Mouse (Mus musculus): ENCODE results near the gene B230307C23Rik.

The B230307C23Rik gene

GRCm38 (mm10) chr16:97996616-97997382, at the start of gene B230307C23Rik:
TSS of gene B230307C23Rik (plus strand) at chr16:97997315.
- POLR2A ChIA-PET: interaction anchor here (0.5 to 3.6 kb wide), 56 partner anchors 7 to 1316 kb away, joined by 3 to 59 read pairs (median 4); partner anchors contain the start of genes C2cd2 (in 3 of the 4), Zbtb21 (in 3 of the 4), A630089N07Rik (in 2 of the 4) and Prdm15 (in 2 of the 4)
- CTCF ChIA-PET: interaction anchor here in 3 of 4 experiments (0.6 to 1.4 kb wide), 6 partner anchors 11 to 684 kb away, joined by 3 read pairs; no protein-coding TSS in a partner anchor

DNA sequence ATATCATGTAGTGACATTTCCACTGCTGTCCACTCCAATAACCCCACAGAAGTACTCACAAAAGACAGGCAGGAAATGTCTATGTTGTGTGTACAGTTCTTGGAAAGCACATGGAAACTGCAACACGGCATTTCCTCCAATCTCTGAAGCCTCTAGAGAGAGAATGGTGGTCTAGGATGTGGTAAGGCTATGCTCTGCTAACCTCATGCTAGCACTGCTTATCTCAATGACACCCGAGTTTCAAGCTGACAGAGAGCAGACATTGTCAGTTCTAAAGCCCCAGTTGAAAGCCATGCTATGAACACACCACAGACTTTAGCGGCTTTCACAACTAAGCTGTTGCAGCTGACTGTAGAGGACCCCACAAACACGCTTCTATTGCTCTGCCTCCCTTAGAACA, 48.3 kb upstream of the B230307C23Rik start:
- ChIA-PET CTCF (interaction anchor here in 1 of 4 experiments (0.6 kb wide), 1 partner anchor 1908 kb away, joined by 9 read pairs; no protein-coding TSS in a partner anchor), POLR2A (interaction anchor here (0.6 to 7.8 kb wide), 6 partner anchors 12 to 199 kb away, joined by 3 to 57 read pairs (median 6); partner anchors contain the start of genes C2cd2 (in 1 of the 4) and Zbtb21 (in 1 of the 4))

DNA sequence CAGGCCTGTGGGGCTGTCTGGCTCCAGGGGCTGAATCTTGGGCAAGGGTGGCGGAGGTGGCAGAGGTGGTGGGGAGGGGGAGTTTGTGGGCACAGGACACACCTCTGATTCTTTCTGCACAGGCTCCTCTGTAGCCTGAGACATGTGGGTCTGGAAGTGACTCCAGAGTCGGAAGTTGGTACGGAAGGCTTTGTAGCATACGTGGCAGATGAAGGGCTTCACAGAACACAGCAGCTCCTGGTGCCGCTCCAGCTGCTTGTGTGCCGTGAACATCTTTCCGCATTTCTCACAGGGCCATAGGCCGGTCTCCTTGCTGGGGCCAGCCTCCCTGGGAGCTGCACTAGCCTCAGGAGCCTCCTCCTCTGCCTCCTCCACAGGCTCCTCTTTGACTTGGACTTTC, 47.1 kb upstream of the B230307C23Rik start:
- ChIA-PET POLR2A (interaction anchor here in 3 of 4 experiments (0.6 to 7.8 kb wide), 18 partner anchors 8 to 1919 kb away, joined by 3 to 57 read pairs (median 4); partner anchors contain the start of genes C2cd2 (in 3 of the 3), Zbtb21 (in 3 of the 3), A630089N07Rik (in 1 of the 3) and B230307C23Rik (in 1 of the 3)), CTCF (interaction anchor here in 2 of 4 experiments (0.6 to 1.2 kb wide), 2 partner anchors 46 to 73 kb away, joined by 3 to 5 read pairs; no protein-coding TSS in a partner anchor)

DNA sequence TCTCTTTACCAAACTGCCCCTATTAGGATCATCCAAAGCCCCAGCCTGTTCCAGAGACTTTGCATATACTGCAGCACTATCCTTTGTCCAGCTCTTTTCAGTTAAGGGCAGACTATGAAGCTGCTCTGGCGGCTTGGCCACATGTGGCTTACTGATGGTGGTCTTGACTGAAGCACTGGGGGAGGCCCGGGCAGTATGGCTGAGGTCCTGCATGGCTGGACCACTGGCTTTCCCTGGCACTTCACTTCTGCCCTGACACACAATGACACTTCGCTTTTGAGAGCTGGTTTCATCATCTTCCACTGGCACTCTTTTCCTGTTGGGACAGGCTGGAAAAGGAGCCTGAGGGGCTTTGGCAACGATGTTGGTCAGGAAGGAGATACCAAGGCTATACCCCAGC, 44.7 kb upstream of the B230307C23Rik start:
- ChIA-PET CTCF (interaction anchor here in 1 of 4 experiments (0.5 kb wide), 1 partner anchor 77 kb away, joined by 4 read pairs; no protein-coding TSS in a partner anchor), POLR2A (interaction anchor here in 2 of 4 experiments (0.8 to 7.8 kb wide), 10 partner anchors 9 to 44 kb away, joined by 3 to 57 read pairs (median 4); partner anchors contain the start of genes C2cd2 (in 2 of the 2), Zbtb21 (in 2 of the 2) and B230307C23Rik (in 1 of the 2))

GRCm38 (mm10) chr16:97952801-97953200, 44.3 kb upstream of the B230307C23Rik start:
- ChIA-PET CTCF (no interaction called here), POLR2A (interaction anchor here in 2 of 4 experiments (0.9 to 7.8 kb wide), 8 partner anchors 8 to 44 kb away, joined by 3 to 57 read pairs (median 4); partner anchors contain the start of genes C2cd2 (in 2 of the 2), Zbtb21 (in 2 of the 2) and B230307C23Rik (in 1 of the 2))

GRCm38 (mm10) chr16:97953300-97953699, 43.8 kb upstream of the B230307C23Rik start:
- CTCF ChIA-PET: no interaction called here
- POLR2A ChIA-PET: interaction anchor here in 2 of 4 experiments (0.8 to 7.8 kb wide), 6 partner anchors 8 to 49 kb away, joined by 3 to 57 read pairs (median 3); partner anchors contain the start of genes C2cd2 (in 2 of the 2) and Zbtb21 (in 2 of the 2)

GRCm38 (mm10) chr16:97956011-97956410, 41.1 kb upstream of the B230307C23Rik start:
- ChIA-PET CTCF (no interaction called here), POLR2A (interaction anchor here in 2 of 4 experiments (0.6 to 3.8 kb wide), 4 partner anchors 21 to 34 kb away, joined by 4 to 19 read pairs (median 6); no protein-coding TSS in a partner anchor)

DNA sequence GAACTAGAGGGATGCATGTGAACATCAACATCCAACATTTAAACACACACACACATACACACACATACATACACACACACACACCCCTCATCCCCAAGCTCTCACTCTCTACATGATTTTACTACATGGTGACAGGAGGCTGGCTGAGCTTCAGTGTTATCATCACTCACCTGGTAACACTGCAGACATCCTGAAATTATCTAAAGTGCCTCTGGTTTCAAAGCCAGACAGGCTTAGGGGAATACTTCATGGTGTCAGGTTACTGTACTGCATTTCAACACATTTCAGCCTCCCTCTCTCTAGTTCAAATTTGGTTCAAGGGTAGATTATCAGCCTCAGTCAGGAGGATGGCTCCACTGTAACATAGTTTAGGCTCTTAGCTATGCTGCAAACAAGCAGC, 39.5 kb upstream of the B230307C23Rik start:
- ChIA-PET CTCF (no interaction called here), POLR2A (interaction anchor here in 2 of 4 experiments (0.8 to 3.8 kb wide), 10 partner anchors 14 to 40 kb away, joined by 3 to 19 read pairs (median 4); partner anchors contain the start of gene B230307C23Rik (in 1 of the 2))

DNA sequence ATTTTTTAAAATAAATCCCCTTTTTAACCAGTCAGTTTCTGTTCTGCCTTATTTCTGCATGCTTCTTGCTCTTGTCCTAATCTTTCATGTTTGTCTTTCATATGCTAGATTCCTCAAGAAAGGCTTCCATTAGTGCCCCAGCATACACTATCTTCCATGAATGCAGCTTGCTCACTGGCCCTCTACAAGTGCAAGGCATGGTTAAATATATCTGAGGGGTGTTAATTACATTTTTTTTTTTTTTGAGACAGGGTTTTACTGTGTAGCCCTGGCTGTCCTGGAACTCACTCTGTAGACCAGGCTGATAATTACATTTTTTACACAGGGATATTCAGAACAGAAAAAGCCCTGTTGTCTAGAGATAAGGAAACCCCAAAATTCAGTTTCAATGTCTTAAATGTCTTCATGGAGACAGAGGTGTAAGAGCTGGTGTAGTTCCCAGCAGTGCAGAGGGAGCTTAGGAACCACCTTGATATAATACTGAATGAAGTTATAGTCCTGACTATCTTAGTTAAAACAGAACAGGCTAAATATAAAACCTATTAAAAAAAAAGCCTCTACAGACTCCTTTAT, 38.6 kb upstream of the B230307C23Rik start:
- POLR2A ChIA-PET: interaction anchor here in 2 of 4 experiments (0.8 to 6.0 kb wide), 11 partner anchors 7 to 40 kb away, joined by 3 to 57 read pairs (median 6); partner anchors contain the start of gene B230307C23Rik (in 1 of the 2)
- CTCF ChIA-PET: no interaction called here

DNA sequence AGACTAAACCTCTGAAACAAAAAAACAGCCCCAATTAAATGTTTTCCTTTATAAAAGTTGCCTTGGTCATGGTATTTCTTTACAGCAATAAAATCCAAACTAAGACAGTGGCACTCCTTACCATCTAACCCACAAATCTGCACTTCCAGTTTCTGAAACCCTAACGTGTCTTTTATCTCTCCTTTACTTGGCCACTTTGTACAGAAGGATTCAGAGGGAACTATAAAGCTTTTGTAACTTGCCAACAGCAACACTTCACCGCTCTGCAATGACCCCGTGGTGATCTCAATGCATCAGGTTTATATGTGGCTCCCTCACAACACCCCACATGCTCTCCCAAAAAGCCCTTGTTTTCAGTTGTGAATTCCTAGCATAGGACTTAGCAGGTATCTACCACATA, 36.8 kb upstream of the B230307C23Rik start:
- ChIA-PET CTCF (no interaction called here), POLR2A (interaction anchor here in 2 of 4 experiments (1.4 to 9.0 kb wide), 10 partner anchors 9 to 66 kb away, joined by 3 to 86 read pairs (median 33); partner anchors contain the start of gene B230307C23Rik (in 1 of the 2))

DNA sequence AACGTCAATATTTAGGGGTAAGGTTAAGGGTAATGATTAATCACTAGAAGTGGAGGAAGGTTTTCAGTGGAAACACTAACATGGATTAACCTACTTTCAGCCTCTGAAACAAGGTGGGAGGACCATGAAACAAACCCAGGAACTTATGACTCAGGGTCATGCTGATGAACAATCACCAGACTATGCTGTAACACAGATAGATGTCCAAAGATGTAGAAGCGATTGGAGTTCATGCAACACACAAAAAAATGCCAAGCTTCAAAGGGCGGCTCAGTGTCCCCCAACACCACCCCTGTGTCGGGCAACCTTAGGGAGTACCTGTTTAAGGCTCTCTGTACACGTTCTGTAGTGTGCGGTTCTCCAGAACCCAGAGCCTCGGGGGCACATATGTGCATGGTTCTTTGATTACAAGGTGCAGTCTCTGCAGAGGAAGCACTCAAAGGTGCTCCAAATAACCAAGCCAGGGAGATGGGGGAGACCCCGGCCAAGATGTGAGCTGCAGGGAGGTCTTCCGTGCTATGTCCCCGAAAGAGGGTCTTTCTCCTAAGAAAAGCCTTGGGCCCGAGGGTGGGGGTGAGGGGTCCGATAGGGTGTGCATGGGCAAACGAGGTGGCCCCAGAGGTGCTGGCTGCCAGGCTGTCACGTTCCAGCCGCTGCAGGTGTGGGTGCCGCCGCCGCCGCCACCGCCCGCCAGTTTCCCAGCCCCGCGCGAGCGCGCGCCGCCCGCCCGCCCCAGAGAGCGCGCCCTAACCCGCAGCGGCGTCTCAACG, 35.5 kb upstream of the B230307C23Rik start:
- ChIA-PET CTCF (no interaction called here), POLR2A (interaction anchor here in 3 of 4 experiments (0.6 to 9.0 kb wide), 31 partner anchors 10 to 121 kb away, joined by 3 to 86 read pairs (median 6); partner anchors contain the start of genes B230307C23Rik (in 2 of the 3), A630089N07Rik (in 1 of the 3) and Prdm15 (in 1 of the 3))

- ChIA-PET CTCF (interaction anchor here in 2 of 4 experiments (0.6 kb wide), 2 partner anchors 76 to 650 kb away, joined by 3 read pairs; no protein-coding TSS in a partner anchor), POLR2A (interaction anchor here in 3 of 4 experiments (0.6 to 9.0 kb wide), 51 partner anchors 8 to 1998 kb away, joined by 3 to 86 read pairs (median 4); partner anchors contain the start of genes A630089N07Rik (in 3 of the 3), B230307C23Rik (in 2 of the 3) and Prdm15 (in 1 of the 3))
Measured at GRCm38 (mm10) chr16:97962151-97962948, 34.8 kb upstream of the B230307C23Rik start, which contains the start of the genes C2cd2 and Zbtb21. TSS of gene C2cd2 (minus strand) at chr16:97962598. TSS of gene Zbtb21 (minus strand) at chr16:97962622.

DNA sequence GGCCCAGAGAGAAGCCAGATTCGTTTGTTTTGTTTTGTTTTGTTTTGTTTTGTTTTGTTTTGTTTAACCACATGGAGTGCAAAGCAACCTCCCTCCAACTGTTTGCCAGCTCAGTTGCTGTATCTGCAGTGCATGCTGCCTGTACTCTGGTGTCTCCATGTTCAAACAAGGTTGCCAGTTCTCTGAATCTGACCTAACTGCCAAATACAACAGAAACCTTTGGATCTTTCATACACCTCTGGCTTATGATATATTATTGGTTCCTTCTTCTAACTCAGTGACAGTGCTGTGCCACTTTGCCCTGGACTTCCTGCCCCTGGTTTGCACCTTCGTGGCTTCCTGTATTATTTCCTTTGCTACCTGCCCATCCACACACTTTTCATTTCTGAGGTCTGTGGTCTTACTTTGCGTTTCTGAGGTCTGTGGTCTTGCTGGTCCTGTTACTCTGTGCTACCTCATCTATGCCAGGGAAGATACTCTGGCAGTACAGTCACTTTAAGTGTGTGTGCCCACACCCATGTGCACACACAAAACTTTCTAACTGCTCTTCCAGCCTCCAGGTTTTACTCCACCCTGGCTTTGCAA, 33.1 kb upstream of the B230307C23Rik start:
- POLR2A ChIA-PET: interaction anchor here in 3 of 4 experiments (0.6 to 9.0 kb wide), 12 partner anchors 12 to 266 kb away, joined by 3 to 86 read pairs (median 28); partner anchors contain the start of genes B230307C23Rik (in 2 of the 3) and A630089N07Rik (in 1 of the 3)
- CTCF ChIA-PET: no interaction called here

GRCm38 (mm10) chr16:97977277-97977676, 19.8 kb upstream of the B230307C23Rik start:
- ChIA-PET CTCF (no interaction called here), POLR2A (interaction anchor here in 2 of 4 experiments (0.6 to 10.0 kb wide), 7 partner anchors 12 to 103 kb away, joined by 3 to 86 read pairs (median 4); partner anchors contain the start of genes C2cd2 (in 2 of the 2), Zbtb21 (in 2 of the 2) and B230307C23Rik (in 1 of the 2))

DNA sequence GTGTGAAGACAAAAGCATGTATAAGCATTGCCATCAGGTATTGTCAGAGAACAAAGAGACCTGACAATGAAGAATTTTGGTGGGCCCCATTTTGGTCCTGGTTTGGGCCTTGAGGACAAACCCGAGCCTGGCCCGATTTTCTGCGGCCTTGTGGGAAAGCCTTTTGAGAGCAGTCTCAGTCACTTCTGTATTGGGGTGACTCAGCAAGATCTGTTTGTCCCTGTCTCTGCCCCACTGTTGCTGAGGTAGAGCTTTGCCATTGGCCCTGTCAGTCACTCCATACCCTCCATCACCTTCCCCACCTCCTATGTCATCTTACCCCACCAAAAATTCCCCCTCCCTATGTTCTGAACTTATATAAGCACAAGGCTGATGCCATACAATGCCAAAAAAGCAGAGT, 19.4 kb upstream of the B230307C23Rik start:
- ChIA-PET CTCF (no interaction called here), POLR2A (interaction anchor here in 2 of 4 experiments (0.6 to 10.0 kb wide), 9 partner anchors 12 to 103 kb away, joined by 3 to 86 read pairs (median 4); partner anchors contain the start of genes C2cd2 (in 2 of the 2), Zbtb21 (in 2 of the 2) and B230307C23Rik (in 1 of the 2))

DNA sequence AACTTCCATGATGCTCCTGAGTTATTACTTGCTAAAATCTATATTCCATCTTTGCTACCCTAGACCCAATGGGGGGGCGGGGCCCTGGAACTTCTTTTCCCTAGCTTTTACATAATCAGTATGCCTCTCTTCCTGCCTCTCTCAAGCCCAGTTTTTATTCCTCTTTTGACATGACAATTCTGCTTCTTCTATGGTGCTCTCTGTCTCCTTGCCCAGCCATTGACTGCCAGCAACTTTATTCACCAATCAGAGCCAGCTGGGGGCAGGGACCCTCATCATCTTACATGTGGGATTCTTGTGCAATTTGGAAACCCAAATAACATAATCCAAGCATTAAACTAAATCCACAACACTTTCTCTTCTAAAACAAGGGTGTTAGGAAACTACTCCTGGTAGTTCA, 15.8 kb upstream of the B230307C23Rik start:
- CTCF ChIA-PET: no interaction called here
- POLR2A ChIA-PET: interaction anchor here in 1 of 4 experiments (2.7 to 10.0 kb wide), 2 partner anchors 15 to 17 kb away, joined by 7 to 86 read pairs; partner anchors contain the start of genes B230307C23Rik, C2cd2 and Zbtb21
